Mouse (Mus musculus) adipose tissue, adult 10 weeks (tissue): Measurements from ENCODE around the gene Tgfb2. TPM values are rescaled to one million over a fixed set of nuclear protein-coding genes. Genes with fewer than 3 reads are reported as not detected.

ENCODE experiments used
- polyA plus RNA-seq: library from polyadenylated mRNA; stranded (reverse); fragments of 350-450 nt; fragmentation: Illumina TruSeq; extraction: RNeasy Lipid Tissue Mini Kit (QIAGEN cat#74804); gene quantifications from one replicate; pipeline ENCODE4 v1.2.3, GENCODE M21; 2014; ENCODE audit warnings: low read depth, low replicate concordance

Gene Tgfb2
- 6.7 TPM for polyA plus RNA-seq

GRCm38 (mm10) chr1:186705915-186706248 lies at the start of gene Tgfb2:
Gene Tgfb2 (minus strand): TSS chr1:186705989.

DNA sequence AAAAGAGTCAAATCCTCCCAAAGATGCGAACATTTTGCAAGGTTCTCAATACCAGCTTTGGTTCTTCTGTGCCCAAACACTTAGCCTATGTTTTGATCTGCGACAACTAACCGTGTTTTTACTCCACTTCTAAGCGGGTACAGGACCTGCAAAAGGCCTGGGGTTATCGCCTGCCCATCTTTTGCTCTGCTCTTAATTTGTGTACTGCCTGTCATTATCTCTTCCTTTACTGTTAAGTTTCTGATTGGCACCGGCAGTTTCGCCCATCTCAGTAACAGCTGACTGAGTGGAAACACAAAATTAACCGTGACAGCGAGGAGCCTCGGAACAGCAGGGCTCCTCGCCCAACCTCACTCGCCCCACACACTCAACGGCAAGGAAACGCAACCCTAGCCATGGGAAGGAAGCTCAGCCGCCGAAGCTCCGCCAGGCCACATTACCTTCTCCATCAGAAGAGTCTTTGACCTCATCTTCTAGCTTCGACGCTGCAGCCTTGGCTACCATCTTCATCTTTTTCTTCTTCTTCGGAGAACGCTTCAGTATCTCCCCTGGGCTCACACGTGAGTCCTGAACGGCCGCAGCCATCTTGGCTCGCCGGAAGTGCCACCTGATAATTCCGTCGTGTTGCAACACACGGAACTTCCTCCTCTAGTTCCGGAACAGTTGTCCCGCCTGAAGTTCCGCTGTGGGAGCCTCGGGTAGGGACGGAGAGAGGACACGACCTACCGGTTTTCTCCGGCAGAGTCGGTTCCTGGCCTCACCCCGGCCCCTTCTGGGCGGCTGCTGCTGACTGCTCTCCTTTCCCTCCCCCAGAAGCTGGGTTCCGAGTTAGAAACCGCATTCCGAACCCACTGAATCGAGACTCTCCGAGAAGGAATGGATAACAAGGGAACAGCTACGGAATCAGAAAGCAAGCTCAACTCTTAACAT lies 43.2 kb upstream of the Tgfb2 start, which contains the start of gene Rrp15:
Gene Rrp15, minus strand, starts transcription at position 635 of the 930 bp plus-strand sequence.

Other genes with a start within 250 kb of the Tgfb2 start
- 15.5 TPM for gene Rrp15, start 43.4 kb upstream of the Tgfb2 start, polyA plus RNA-seq